Mouse (Mus musculus) hindbrain, postnatal 0 days (tissue): ENCODE measurements around the gene Cand1. TPM values are rescaled to one million over a fixed set of nuclear protein-coding genes. Genes with fewer than 3 reads are reported as not detected.

Experiments
- ATAC-seq: fragments of 200-750 bp; cut with Nextera tagmentation; 2 replicates; pipeline ENCODE4 v1.8.0; 2017; ENCODE audit warnings: mild to moderate bottlenecking, moderate TSS enrichment, moderate library complexity
- DNase-seq: peaks from one replicate; pipeline ENCODE4 v3.0.0-alpha.2; 2015; ENCODE audit warnings: low spot score
- H3K27ac ChIP-seq: fragments of 300-500 bp; sonication (generic); 2 replicates; pipeline ENCODE4 v1.5.1; 2014; ENCODE audit warnings: mild to moderate bottlenecking
- H3K27me3 ChIP-seq: fragments of 300-500 bp; sonication (generic); 2 replicates; pipeline ENCODE4 v1.6.1; 2014; ENCODE audit warnings: low read length, mixed read lengths; ENCODE audit not compliant: insufficient read depth
- H3K36me3 ChIP-seq: fragments of 300-500 bp; sonication (generic); 2 replicates; pipeline ENCODE4 v1.6.1; 2014; ENCODE audit warnings: low read length, mixed read lengths; ENCODE audit not compliant: insufficient read depth
- H3K4me1 ChIP-seq: fragments of 300-500 bp; sonication (generic); 2 replicates; pipeline ENCODE4 v1.6.1; 2014; ENCODE audit warnings: antibody characterized with exemption, low read length, mixed read lengths; ENCODE audit not compliant: insufficient read depth
- H3K4me2 ChIP-seq: fragments of 300-500 bp; sonication (generic); 2 replicates; pipeline ENCODE4 v1.6.1; 2014; ENCODE audit warnings: low read depth, mild to moderate bottlenecking, low read length, moderate library complexity, mixed read lengths
- H3K4me3 ChIP-seq: fragments of 300-500 bp; sonication (generic); 2 replicates; pipeline ENCODE4 v1.5.1; 2014; ENCODE audit warnings: low read length
- H3K9ac ChIP-seq: fragments of 300-500 bp; sonication (generic); replicated peaks from 2 replicates; pipeline ENCODE4 v1.6.1; 2014; ENCODE audit warnings: mild to moderate bottlenecking, low read length, moderate library complexity, mixed read lengths
- H3K9me3 ChIP-seq: fragments of 300-500 bp; sonication (generic); 2 replicates; pipeline ENCODE4 v1.6.1; 2016; ENCODE audit warnings: low read length, mixed read lengths
- CTCF ChIP-seq: IDR thresholded peaks from 2 replicates; pipeline ENCODE4 v1.5.1; 2016; ENCODE audit warnings: antibody characterized with exemption, control low read depth, low read depth
- WGBS: fragments of 180-500 bp; shearing (Covaris S2); extraction: QIAGEN DNeasy Blood & Tissue Kit; methylation state at CpG from one replicate; pipeline ENCODE4 v1.1.7; 2014; 5-methylcytosine and 5-hydroxymethylcytosine counted together
- polyA plus RNA-seq: library from polyadenylated mRNA; unstranded; fragments of >200 nt; fragmentation: Nextera tagmentation; extraction: Ambion mirVana; gene quantifications from 2 replicates; pipeline ENCODE4 v1.2.1, GENCODE M21; 2015
- total RNA-seq: library from RNA; depleted of rRNA; stranded (reverse); fragments of >200 nt; gene quantifications from 2 replicates; pipeline ENCODE4 v1.2.3, GENCODE M21; 2014; rRNA removed

Gene Cand1
- total and polyA plus RNA-seq, 2 experiments from 2014 or later: 32.7 to 134 TPM

DNA sequence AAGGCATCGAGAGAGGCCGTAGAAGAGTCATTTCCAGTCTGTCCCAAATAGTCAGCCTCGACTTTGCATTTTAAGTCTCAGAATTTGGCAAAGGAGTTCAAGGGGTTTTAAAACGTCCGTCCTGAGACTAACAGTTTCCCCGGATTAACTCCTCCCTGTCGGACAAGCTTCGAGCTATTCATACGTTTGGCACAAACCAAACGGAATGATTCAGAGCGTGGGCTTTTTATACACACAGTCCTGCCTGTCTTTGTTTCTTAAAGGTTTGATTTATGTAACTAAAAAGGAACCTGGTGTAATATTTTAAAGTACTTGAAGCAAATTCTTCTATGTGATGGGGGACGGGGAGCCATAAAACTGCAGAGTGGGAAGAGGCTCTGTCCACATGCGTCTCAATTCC, 70.6 kb downstream of the Cand1 start:
- ATAC-seq (no peak), DNase-seq (no peak)
- no peaks in the 10 kb centered on the region for H3K9me3 ChIP-seq
- WGBS: 79% methylated on average over 13 of the region's 13 CpGs
- H3K4me1 ChIP-seq: no peaks in the 10 kb centered on the region
- H3K27ac ChIP-seq: no peak overlapping the region
- H3K36me3 ChIP-seq: no peaks in the 10 kb centered on the region
- no peak overlapping the region for H3K4me3 ChIP-seq
- no peak overlapping the region for H3K4me2 ChIP-seq
- no peak overlapping the region for H3K9ac ChIP-seq
- no peak for TF ChIP-seq CTCF
- H3K27me3 ChIP-seq: no peaks in the 10 kb centered on the region

- Histone ChIP-seq H3K36me3 (no peaks in the 10 kb centered on the region), H3K4me3 (no peak overlapping the region), H3K27me3 (no peaks in the 10 kb centered on the region), H3K9ac (no peak overlapping the region), H3K27ac (no peak overlapping the region), H3K4me1 (no peaks in the 10 kb centered on the region), H3K9me3 (no peaks in the 10 kb centered on the region), H3K4me2 (no peak overlapping the region)
- 36% methylated on average over 14 of the region's 14 CpGs for WGBS
- DNase-seq (peak; percentile 46), ATAC-seq (no peak)
- peak; percentile 59 for TF ChIP-seq CTCF
Observed at GRCm38 (mm10) chr10:119168791-119169190, 71.1 kb downstream of the Cand1 start.

DNA sequence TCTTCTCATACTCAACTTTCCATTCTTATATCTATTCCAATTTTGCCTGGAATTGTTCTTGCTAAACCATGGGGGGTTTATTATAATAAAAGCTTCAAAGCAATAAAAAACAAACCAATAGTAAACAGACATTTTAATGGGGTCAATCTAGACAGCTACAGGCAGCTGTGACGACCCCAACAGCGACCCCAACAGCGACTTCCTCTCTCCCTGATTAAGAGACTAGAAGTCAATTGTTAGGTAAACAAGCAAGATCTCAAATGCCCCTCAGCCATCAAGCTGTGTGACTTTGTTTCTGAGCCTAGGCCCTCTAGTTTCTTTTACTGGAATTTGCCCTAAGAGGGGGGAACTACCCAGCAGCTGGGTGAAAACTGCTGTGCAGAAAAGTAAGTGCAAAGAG, 72.0 kb downstream of the Cand1 start:
- DNase-seq (no peak), ATAC-seq (no peak)
- Histone ChIP-seq H3K27ac (no peak overlapping the region), H3K4me3 (no peak overlapping the region), H3K9me3 (no peaks in the 10 kb centered on the region), H3K9ac (no peak overlapping the region), H3K4me2 (no peak overlapping the region), H3K4me1 (no peaks in the 10 kb centered on the region), H3K27me3 (no peaks in the 10 kb centered on the region), H3K36me3 (no peaks in the 10 kb centered on the region)
- TF ChIP-seq CTCF: no peak
- WGBS: 18% methylated on average over 3 of the region's 3 CpGs

DNA sequence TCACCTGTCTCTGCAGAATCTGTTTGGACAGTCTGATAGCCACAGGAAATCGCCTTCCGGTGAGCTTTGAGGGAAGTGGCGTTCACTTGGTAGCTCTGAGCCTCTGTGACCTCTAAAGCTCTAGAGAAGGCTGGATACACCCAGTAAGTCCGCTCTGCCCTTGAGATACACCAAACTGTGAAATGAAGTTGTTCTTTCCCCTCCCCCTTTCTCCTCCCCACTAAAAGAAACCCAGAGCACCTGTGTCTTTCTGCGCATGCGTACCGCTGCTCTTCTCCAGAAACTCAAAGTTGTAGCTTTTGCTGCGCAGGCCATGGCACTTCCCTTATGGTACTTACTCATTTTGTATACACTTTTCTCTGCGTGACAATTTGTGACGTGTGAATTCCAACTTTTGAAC, 74.8 kb downstream of the Cand1 start:
- no peak for ATAC-seq
- no peak for TF ChIP-seq CTCF
- Histone ChIP-seq H3K36me3 (no peaks in the 10 kb centered on the region), H3K9ac (no peak overlapping the region), H3K4me1 (no peaks in the 10 kb centered on the region), H3K4me3 (no peak overlapping the region), H3K9me3 (no peaks in the 10 kb centered on the region), H3K27me3 (no peaks in the 10 kb centered on the region), H3K4me2 (no peak overlapping the region), H3K27ac (no peak overlapping the region)
- 94% methylated on average over 10 of the region's 10 CpGs for WGBS
- no peak for DNase-seq

- Histone ChIP-seq H3K9me3 (no peaks in the 10 kb centered on the region), H3K4me2 (peak overlapping the region; percentile 19; the same call in 1 of the 2 replicates), H3K27ac (no peak overlapping the region), H3K9ac (no peak overlapping the region), H3K4me3 (no peak overlapping the region), H3K27me3 (no peaks in the 10 kb centered on the region), H3K4me1 (no peaks in the 10 kb centered on the region), H3K36me3 (no peaks in the 10 kb centered on the region)
- 37% methylated on average over 8 of the region's 8 CpGs for WGBS
- ATAC-seq: no peak
- peak; percentile 34 for DNase-seq
- TF ChIP-seq CTCF: peak; percentile 43
Observed at GRCm38 (mm10) chr10:119161820-119162382, 78.0 kb downstream of the Cand1 start.

DNA sequence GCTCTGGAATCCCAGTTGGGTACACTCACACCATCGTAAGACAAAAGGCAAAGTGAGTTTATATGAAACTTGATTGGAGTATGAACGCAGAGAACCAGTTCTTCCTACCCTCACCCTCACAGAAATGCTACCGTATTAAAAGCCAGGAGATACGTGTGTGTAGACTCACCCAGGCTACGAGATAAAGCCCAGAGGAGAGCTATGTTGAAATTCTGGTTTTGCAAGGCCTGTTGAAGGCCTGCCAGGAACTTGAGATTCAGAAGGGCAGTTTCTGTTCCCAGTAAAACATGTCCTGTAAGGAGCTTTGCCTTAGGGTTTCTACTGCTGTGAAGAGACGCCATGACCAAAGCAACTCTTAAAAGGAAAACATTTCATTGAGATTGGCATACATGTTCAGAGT, 79.7 kb downstream of the Cand1 start:
- ATAC-seq: no peak
- Histone ChIP-seq H3K9ac (no peak overlapping the region), H3K9me3 (no peaks in the 10 kb centered on the region), H3K4me3 (no peak overlapping the region), H3K36me3 (no peaks in the 10 kb centered on the region), H3K27ac (no peak overlapping the region), H3K27me3 (no peaks in the 10 kb centered on the region), H3K4me2 (no peak overlapping the region), H3K4me1 (no peaks in the 10 kb centered on the region)
- no peak for DNase-seq
- TF ChIP-seq CTCF: no peak
- WGBS: 94% methylated on average over 6 of the region's 6 CpGs

DNA sequence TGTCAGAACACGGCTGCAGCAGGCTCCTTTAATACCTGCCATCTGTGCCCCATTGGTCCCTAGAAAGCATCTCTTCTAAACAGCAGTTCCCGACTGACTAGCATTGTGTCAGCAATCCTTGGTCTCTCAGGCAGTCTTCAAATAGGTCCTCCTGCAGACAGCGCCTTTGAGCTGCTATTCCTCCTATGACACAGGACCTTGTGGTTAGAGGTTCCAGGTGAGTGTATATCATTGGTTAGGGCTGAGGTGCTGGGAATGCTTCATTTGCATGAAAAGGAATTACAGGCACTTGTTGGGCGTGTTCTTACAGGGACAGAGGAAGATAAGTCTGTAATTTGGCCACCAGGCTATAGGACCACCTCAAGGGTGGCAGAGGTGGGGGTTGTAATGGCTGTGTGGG, 90.6 kb downstream of the Cand1 start:
- Histone ChIP-seq H3K9me3 (no peaks in the 10 kb centered on the region), H3K4me2 (no peak overlapping the region), H3K9ac (no peak overlapping the region), H3K27ac (no peak overlapping the region), H3K4me3 (no peak overlapping the region), H3K4me1 (no peaks in the 10 kb centered on the region), H3K27me3 (no peaks in the 10 kb centered on the region), H3K36me3 (no peaks in the 10 kb centered on the region)
- ATAC-seq: no peak
- TF ChIP-seq CTCF: no peak
- 66% methylated on average over 4 of the region's 4 CpGs for WGBS
- DNase-seq: no peak

Other genes starting within 250 kb of the Cand1 start
- gene Grip1, start 213.8 kb upstream of the Cand1 start, total RNA-seq: 31.2 and 38.1 TPM in 2 replicates
- 14.3 and 15.1 TPM in 2 replicates for gene Grip1, start 213.8 kb upstream of the Cand1 start, polyA plus RNA-seq